Mouse (Mus musculus) layer of hippocampus, adult 2 months (tissue): ENCODE measurements around the gene Hdac7. TPM values are rescaled to one million over a fixed set of nuclear protein-coding genes. Genes with fewer than 3 reads are reported as not detected.

Source experiments
- DNase-seq, 2 experiments: peaks; one replicate each; pipeline ENCODE4 v3.0.0; 2022; ENCODE audit warnings: low spot score in 2 of 2
- H3K27ac ChIP-seq: fragments of 200-600 bp; 2 replicates; pipeline ENCODE4 v1.8.1; 2022
- H3K4me3 ChIP-seq: fragments of 200-600 bp; 2 replicates; pipeline ENCODE4 v1.8.1; 2022; ENCODE audit warnings: mild to moderate bottlenecking
- CTCF ChIP-seq: fragments of 200-600 bp; conservative IDR thresholded peaks from 2 replicates; pipeline ENCODE4 v1.8.1; 2022; ENCODE audit warnings: antibody characterized with exemption, mild to moderate bottlenecking, moderate library complexity
- total RNA-seq, 2 experiments: library from RNA; stranded (reverse); gene quantifications; 2 replicates each; pipeline ENCODE4 v1.2.3; 2021

Gene Hdac7
- total RNA-seq, 2 experiments from 2014 or later, result 23.8 to 28.5 TPM

DNA sequence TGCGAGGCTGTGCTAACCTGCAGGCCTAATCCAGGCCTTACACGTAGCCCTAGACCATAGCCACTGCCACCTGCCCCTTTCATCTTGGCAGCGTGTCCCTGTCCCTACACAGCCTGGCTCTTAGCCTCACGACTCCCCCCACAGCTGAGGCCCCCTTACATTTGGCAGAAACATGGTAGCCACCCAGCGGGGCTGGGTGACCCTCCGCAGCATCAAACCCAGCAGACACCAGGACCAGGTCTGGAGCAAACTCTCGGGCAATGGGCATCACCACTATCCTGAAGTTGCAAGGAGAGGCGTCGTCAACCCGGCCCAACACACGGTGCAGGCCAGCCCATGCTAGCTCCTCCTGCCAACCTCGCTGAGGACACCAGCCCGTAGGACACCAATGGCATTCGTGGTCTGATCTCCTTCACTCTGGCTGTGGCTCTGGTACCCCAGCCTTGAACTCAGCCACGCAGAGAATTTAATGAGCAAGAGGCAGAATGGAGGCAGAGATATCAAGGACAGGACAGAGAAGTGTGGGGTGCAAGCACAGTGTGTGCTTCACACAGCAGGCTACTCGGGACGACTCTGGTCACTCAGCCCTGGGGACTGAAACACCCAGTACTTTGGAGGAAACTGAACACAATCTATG is 47.5 kb downstream of the Hdac7 start:
- no peak overlapping the region for H3K4me3 ChIP-seq
- no peak for DNase-seq
- no peak overlapping the region for H3K27ac ChIP-seq
- no peak for TF ChIP-seq CTCF

DNA sequence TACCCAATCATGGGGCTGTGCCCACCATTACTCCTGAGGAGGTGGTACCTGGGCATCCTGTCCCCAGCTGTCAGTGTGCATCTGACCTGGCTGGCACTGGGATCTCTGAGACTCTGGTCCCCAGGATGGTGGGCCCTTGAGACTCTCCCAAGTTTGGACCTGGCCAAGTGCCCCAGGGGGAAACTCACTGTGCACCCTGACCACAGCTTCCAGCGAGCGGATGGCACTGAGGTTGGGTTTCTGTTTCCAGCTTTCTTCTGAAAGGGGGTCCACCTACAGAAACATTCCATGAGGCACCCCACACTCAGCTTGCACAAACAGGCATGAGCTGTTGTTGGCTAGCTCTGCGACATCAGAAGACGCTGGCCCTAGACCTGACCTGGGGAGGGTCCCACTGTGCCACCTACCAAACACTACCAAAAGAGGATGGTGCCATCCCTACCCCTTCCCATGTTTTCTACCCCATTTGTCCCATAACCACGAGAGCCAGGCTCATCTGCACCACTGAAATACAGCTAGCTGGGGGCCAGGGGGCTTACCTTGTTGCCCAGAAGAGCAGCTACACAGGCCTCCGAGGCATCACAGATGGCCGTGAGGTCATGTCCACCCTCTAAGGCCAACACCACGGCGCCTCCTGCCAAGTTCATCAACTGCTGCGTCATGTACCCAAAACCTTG is 48.6 kb downstream of the Hdac7 start:
- no peak overlapping the region for H3K4me3 ChIP-seq
- DNase-seq, result no peak

DNA sequence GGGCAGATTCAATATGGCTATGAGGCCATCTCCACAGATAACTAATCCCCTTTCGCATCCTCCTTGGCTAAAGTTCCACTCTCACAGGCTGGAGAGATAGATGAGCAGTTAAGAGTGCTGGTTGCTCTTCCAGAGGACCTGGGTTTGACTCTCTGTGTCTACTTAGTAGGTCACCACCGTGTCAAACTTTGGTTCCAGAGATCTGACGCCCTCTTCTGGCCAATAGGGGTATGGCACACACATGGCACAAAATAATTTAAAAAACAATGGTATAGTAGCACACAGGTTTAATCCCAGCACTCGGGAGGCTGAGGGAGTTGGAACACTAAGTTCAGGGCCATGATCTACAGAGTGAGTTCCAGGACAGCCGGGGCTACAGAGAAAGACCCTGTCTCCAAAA is 50.0 kb downstream of the Hdac7 start:
- DNase-seq, result no peak
- Histone ChIP-seq H3K27ac (no peak overlapping the region), H3K4me3 (no peak overlapping the region)
- peak; percentile 75 for TF ChIP-seq CTCF

More for the DNA sequence above, 48.6 kb downstream of the Hdac7 start:
- no peak for TF ChIP-seq CTCF
- no peak overlapping the region for H3K27ac ChIP-seq

DNA sequence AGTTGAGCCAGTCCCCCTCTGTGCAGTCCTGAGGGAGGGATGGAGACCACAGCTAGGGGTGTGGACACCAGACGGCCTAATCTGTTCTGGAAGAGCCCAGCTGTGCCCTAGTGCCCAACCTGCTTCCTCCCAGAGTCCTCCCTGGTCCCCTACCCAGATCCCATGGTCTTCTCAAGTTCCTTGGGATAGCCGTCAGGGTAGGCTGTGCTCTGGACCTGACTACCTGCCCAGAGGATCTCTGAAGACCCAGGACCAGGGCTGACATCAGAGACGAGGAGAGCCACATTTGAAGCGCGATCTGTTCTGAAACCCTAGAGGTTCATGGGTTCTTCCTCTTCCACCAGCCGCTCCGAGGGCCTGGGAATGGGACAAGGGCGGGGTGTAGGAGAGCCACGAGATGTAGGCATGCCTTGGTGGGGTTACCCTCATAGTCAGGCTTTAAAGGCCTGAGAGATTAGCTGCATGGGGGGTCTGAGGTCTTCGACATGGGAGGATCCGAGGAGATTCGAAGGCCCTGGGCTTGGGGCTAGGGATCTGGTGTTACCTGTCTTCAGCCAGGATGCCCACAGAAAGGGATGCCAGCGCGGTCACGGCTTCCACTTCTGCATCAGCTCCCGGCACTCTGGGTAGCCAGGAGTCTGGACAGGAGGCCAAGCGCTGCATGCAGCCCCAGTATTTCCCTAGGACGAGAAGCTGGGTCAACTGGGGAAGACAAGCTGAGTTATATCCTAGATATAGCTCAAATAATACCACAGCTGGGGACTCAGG is 50.7 kb downstream of the Hdac7 start:
- no peak for TF ChIP-seq CTCF
- Histone ChIP-seq H3K27ac (peak overlapping the region; percentile 43), H3K4me3 (no peak overlapping the region)
- no peak for DNase-seq

DNA sequence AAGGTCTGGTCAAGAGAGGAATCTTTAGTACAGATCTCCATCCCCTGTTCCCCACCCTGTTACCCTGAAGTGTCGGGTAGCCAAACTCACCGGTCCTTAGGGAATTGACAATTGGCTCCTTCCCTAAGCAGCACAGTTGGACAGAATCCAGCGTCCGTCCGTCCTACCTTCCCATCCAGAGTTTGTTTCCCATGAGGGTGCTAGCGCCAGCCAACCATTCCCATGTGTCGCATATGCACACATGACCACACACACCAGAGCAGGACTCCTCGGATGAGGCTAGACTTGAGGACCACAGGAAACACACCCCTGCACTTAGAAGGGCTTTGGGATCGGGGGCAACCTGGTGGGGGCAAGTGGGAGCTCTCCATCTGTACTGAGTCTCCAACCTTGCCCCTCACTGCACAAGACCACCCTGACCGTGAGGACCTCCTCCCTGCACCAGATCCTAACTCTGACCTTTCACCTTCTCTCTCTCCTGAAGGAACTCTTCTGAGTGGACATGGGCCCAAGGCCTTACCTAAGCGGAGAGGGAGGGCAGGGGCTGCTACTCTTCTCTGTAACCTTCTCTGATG is 53.1 kb downstream of the Hdac7 start:
- TF ChIP-seq CTCF, result no peak
- DNase-seq, result no peak
- Histone ChIP-seq H3K4me3 (no peak overlapping the region), H3K27ac (peak overlapping the region; percentile 99; the same call in 1 of the 2 replicates)

DNA sequence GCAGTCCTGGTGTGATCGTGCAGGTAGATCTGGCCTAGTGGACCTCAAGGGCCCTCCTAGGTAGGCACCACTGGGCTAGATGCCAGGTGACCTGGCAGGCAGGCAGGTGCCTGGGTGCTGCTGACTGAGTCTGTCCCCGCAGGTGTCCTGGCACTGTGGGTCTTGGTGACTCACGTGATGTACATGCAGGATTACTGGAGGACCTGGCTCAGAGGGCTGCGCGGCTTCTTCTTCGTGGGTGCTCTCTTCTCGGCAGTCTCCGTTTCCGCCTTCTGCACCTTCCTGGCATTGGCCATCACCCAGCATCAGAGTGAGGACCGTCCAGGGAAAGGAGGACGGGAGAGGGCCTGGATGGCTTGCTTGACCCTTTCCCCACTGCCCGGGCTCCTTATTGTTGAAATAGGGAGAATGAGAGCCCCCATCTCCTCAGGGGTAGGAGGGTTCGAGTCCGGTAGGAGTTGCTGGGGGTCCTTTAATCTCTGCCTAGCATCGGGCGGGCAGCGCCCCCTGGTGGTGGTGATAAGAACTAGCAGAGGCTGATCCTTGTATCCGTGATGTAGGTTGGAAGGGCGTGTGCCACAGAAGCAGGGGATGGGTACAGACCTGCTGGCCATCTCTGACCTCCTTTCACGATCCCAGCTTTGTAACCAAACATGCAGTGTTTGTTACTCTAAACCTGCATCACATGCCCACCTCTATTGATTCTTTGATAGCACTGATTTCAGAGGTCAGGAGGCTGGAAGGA is 54.4 kb downstream of the Hdac7 start:
- no peak overlapping the region for H3K4me3 ChIP-seq
- H3K27ac ChIP-seq, result peak overlapping the region; percentile 99
- peak; percentile 49 to 68 for DNase-seq
- TF ChIP-seq CTCF, result peak; percentile 94

DNA sequence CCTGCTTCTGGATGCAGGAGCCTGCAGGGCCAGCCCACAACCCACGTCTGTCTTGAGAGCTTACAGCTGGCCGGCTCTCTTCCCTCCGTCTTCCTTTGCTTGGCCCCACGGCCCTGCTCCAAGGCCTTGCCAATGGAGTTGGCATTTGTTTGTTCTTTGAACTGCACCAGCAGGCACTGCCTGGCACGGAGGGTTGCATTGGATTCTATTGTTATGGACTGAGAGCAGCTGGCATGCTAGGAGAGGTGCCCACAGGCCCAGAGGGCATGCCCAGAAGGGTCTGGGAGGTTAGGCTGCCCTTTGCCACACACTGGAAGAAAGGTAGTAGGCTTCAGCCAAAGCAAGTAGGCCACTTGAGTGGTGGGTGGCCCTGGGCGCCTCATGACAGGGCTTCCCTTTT is 55.5 kb downstream of the Hdac7 start:
- peak overlapping the region; percentile 99 for H3K27ac ChIP-seq
- peak; percentile 65 to 80 for DNase-seq
- H3K4me3 ChIP-seq, result no peak overlapping the region
- no peak; the same call in 1 of the 2 replicates for TF ChIP-seq CTCF

DNA sequence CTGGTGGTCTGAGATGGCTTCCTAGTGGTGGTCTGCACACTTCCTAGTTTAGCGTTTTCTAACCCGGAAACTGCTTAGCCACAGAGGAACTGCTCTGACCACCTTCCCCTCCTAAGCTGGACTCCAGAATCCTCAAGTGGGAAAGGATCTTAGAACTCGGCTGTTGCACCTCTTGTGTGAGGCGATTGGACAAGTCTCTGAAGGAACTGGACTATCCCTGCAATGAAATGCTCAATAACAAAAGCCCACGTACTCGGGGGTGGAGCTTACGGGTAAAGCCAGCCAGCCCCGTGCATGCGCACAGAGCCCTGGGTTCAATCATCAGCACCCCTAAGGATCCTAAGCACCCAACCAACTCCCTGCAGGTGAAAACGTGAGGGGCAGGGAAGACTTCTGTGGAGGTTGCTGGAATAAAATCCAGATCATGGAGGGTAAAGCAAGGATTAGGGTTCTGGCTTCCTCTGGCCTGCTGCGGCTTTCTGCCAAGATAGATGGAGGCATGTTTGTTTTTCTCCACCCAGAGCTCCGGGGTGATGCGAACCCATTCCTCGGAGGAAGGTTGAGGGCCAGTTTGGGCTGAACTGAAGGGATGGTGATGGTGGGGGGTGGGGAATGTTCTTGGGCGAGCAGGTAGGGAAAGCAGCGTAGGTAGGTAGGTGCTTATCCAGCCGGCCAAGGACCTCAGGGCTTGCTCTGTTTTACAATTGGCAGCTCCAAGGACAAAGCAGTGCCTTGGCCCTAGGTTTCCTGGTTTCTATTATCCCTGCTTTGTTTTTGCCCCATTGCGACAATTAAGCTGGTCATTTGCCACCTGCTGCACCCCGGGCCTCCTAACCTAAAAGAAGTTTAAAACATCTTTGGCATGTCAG is 56.3 kb downstream of the Hdac7 start:
- peak; percentile 52 to 57 for DNase-seq
- no peak for TF ChIP-seq CTCF
- Histone ChIP-seq H3K4me3 (peak overlapping the region; percentile 4; the same call in 1 of the 2 replicates), H3K27ac (peak overlapping the region; percentile 99)

DNA sequence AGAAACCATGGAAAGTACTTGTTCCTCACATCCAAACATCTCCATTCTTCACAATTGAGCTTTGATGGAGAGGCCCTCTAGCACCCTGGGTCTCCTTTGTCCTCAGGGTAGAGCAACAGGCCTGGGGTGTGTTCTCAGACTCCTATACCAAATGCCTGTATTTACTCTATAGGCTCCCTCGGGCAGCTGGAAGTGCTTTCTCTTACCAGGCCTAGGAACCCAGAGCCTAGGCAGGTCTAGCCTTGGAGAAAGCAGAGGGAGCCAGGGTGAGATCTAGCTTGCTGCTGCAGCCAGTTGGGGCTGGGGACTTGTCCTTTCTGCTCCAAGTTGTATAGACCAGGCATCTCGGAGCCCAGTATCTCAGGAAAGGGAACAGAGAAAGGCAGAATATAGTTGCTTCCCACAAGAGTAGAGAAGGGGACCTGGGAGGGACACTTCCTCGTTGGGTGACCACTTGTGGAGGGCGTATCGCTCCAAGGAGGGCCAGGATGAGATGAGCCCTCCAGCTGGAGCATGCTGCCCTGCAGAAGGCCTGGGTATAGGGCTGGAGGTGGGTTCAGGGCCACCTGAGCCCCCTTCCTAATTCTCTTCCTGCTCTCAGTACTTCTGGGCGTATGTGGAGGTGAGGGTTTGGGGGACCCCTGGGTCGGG is 57.0 kb downstream of the Hdac7 start:
- Histone ChIP-seq H3K27ac (peak overlapping the region; percentile 99), H3K4me3 (peak overlapping the region; percentile 17; the same call in 1 of the 2 replicates)
- DNase-seq, result no peak
- TF ChIP-seq CTCF, result no peak

DNA sequence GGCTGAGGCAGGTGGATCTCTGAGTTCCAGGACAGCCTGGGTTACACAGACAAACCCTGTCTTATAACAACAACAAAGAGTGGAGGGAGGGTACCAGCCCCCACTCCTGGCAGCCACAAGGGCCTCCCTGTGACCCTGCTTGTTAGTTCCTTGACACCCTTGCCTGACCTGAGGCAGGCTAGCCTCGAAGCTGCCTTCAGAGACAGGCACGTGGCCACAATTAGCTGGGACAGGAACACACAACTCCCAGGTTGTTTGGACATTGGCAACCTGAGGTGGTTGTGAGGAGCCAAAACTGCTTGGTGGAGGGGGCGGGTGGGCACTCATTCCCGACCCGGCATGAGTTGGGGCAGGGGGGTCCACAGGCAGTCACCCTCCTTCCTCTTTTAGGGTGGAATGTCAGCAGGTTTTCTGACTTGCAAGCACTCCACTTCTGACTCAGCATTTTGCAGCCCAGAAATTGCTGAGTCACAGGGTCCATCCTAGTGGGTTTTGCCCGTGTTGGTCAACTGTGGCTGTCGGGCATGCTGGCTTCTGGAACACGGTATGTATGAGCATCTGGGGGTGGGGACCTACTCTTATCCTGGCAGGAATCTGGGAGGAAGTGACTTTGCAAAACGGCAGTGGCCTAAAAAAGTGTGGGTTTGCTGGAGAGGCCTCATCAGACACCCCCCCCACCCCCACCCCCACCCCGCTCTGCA is 57.7 kb downstream of the Hdac7 start:
- DNase-seq, result no peak
- Histone ChIP-seq H3K27ac (peak overlapping the region; percentile 99), H3K4me3 (peak overlapping the region; percentile 96)
- no peak for TF ChIP-seq CTCF
